Mouse (Mus musculus) erythroblast, adult 5-6 weeks (primary cell): ENCODE results near the gene Evpl. TPM values are rescaled to one million over a fixed set of nuclear protein-coding genes. Genes with fewer than 3 reads are reported as not detected.
"Not testable (repeated sequence)": the region's sequence is repeated elsewhere in the genome, so short reads cannot be mapped to it uniquely, and the experiment has no call there.

Experiments
- ATAC-seq: replicated peaks from 2 replicates; pipeline ENCODE4 v1.8.0; 2016; ENCODE audit warnings: moderate number of reproducible peaks, mild to moderate bottlenecking, moderate TSS enrichment, inconsistent platforms; ENCODE audit not compliant: poor library complexity, low FRiP score, severe bottlenecking
- total RNA-seq, 2 experiments: library from RNA; stranded (forward) in 1 of 2; stranded (reverse) in 1 of 2; fragments of 150-400 nt in 1 of 2; fragments of 200-764, 138-1000 nt in 1 of 2; gene quantifications; 2 replicates each; pipeline versions ENCODE4 v1.2.3 to v1.2.4; 2015 to 2017; ENCODE audit warnings: low replicate concordance in 2 of 2

The Evpl gene
- total RNA-seq (2015; ENCODE audit: low replicate concordance) (not detected in 2 replicates), total RNA-seq (2017; ENCODE audit: low replicate concordance) (0.09 and 0.56 TPM in 2 replicates)

GRCm38 (mm10) chr11:116237742-116238395 lies at the start of gene Evpl:
Gene Evpl, minus strand, starts transcription at chr11:116238077.
- ATAC-seq = peak; percentile 47

- ATAC-seq = no peak
These were observed 49.5 kb upstream of the Evpl start for GRCm38 (mm10) chr11:116287351-116287750.

GRCm38 (mm10) chr11:116285770-116286191 lies 47.9 kb upstream of the Evpl start:
- ATAC-seq = no peak

- no peak for ATAC-seq
These were observed 46.1 kb upstream of the Evpl start for GRCm38 (mm10) chr11:116283982-116284381.

GRCm38 (mm10) chr11:116282912-116283521 lies 45.1 kb upstream of the Evpl start:
- 0 out of 2 replicates have a peak, but pooled peaks have one; percentile 17 for ATAC-seq

- no peak for ATAC-seq
These were observed 44.2 kb upstream of the Evpl start for GRCm38 (mm10) chr11:116282089-116282488.

- no peak for ATAC-seq
These were observed 43.8 kb upstream of the Evpl start for GRCm38 (mm10) chr11:116281671-116282070.

- ATAC-seq = no peak
These were observed 43.1 kb upstream of the Evpl start, which contains the start of gene Galr2 for GRCm38 (mm10) chr11:116280751-116281663. Gene Galr2, plus strand, starts transcription at chr11:116280939.

- not testable (repeated sequence) for ATAC-seq
These were observed 39.3 kb upstream of the Evpl start for GRCm38 (mm10) chr11:116277184-116277583.

GRCm38 (mm10) chr11:116274045-116274666 lies 36.3 kb upstream of the Evpl start, which contains the start of gene Srp68:
Gene Srp68, minus strand, starts transcription at chr11:116274217.
- peak; percentile 97 for ATAC-seq

- ATAC-seq = peak; percentile 51
These were observed 35.7 kb upstream of the Evpl start for GRCm38 (mm10) chr11:116273469-116274044.

GRCm38 (mm10) chr11:116272589-116273468 lies 35.0 kb upstream of the Evpl start:
- ATAC-seq = no peak

GRCm38 (mm10) chr11:116269560-116269959 lies 31.7 kb upstream of the Evpl start:
- ATAC-seq = no peak

GRCm38 (mm10) chr11:116268313-116268712 lies 30.4 kb upstream of the Evpl start:
- no peak for ATAC-seq

GRCm38 (mm10) chr11:116267637-116268036 lies 29.8 kb upstream of the Evpl start:
- no peak for ATAC-seq

- no peak for ATAC-seq
These were observed 28.0 kb upstream of the Evpl start for GRCm38 (mm10) chr11:116265850-116266249.

- peak; percentile 89 for ATAC-seq
These were observed 27.5 kb upstream of the Evpl start for GRCm38 (mm10) chr11:116265352-116265751.

GRCm38 (mm10) chr11:116260259-116260658 lies 22.4 kb upstream of the Evpl start:
- no peak for ATAC-seq
